Mouse (Mus musculus): ENCODE results near the gene Wnt10a.
A peak's percentile ranks its signal among the peaks of the same experiment; 100 is the strongest.

Gene Wnt10a

DNA sequence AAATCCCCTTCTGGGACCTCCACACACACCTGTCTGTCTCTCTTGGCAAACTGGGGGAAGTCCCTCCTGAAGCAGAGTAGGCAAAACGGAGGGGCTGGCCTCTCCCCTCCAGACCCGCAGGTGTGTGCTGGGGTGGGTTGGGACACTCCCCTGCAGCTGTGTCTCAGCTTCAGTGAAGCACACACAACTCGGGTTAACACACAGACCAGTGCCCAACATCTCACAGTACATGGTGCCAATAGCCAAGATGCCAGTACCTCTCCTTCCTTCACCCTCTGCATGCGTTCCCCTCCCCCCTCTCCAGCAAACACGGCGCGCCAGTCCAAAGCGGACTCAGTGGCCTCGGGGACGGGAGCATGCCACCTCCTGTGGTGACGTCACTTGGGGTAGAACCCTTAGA lies at the start of gene Wnt10a:
TSS of gene Wnt10a (plus strand) at position 268 of the 400 bp plus-strand sequence.
- no peak for DNase-seq (ENCODE audit: low read depth)

DNA sequence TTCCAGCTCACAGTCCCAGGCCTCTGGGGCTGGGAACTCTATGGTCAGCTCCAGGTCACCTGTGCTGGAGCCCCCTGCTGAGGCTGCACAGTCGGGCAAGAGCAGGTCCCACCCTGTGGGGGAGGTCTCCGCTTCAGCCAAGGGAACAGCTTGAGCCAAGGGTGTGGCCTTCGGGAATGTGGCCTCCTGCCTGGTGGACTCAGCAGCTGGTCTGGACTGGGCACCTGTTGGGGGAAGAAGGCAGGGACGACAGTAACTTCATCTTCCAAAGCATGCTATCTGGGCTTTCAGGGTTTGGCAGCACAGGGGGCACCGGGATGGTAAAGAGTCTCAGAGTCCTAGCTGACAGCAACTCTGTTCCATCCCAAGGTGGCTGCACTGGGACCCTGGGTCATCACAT lies 44.0 kb upstream of the Wnt10a start:
- DNase-seq (ENCODE audit: low read depth): no peak

DNA sequence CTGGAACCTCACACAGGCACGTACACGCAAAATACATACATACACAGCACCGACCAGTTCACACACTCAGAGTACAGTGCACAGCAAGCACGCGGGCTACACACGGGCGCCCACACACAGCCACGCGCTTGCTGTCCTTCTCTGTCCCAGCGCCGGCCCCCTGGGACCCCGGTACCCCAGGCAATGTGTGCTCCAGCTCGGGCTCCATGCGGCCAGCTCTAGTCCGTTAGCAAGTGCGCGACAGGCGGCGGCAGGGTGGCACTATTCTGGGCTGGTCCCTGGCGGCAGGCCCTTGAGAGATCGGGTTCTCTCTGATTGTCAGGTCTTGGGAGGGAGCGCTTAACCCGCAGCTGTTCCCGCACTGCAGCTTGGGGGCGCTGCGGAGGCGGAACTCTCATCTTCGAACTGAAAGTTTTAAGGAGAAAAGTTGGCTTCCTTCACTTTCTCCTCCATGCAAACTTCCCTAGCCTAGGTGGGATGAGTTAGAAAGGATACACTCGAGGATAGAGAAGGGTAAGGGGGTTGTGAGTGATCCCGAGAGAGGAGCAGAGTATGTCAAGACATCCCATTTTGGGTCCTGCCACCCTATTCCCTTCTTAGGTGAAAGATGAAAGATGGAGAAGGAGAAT lies 42.6 kb upstream of the Wnt10a start, which contains the start of gene Prkag3:
TSS of gene Prkag3 (minus strand) at position 579 of the 629 bp plus-strand sequence.
- peak; percentile 60 for DNase-seq (ENCODE audit: low read depth)

DNA sequence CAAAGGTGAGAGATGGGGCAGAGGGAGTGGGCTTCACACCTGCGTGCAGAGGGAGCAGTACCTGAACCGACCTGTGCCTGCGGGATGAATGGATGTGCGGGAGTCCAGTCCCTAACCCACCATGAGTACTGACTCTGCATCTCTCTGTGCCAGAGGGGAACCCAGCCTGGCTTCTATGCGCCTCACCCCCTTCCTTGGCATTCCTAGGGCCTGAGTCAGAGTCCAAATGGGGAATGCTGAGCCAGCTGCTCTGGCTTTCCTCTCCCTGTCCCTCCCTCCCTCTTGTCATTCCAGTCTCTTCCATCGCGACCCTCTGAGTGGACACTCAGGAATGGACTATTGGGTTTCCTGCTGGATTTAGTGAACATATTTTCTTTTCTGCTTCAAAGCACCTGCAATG lies 42.0 kb upstream of the Wnt10a start:
- no peak for DNase-seq (ENCODE audit: low read depth)

DNA sequence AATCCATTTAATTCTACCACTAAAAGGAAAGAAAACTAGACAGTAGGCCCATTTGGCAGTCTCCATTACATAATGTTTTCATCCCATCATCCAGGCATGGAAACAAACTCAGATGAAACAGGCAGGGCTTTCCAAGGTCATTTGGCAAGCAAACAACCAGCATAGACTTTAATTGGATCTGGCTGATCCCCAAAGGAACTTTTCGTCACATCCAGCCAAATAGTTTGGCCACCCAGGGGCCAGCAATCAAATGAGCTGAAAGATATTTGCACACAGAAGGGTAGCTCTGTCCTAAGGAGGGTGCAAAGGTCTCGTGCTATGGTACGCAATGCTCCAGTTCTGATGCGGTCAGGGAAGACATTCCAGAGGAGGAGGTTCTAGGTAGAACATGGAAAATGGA lies 40.6 kb upstream of the Wnt10a start:
- no peak for DNase-seq (ENCODE audit: low read depth)

DNA sequence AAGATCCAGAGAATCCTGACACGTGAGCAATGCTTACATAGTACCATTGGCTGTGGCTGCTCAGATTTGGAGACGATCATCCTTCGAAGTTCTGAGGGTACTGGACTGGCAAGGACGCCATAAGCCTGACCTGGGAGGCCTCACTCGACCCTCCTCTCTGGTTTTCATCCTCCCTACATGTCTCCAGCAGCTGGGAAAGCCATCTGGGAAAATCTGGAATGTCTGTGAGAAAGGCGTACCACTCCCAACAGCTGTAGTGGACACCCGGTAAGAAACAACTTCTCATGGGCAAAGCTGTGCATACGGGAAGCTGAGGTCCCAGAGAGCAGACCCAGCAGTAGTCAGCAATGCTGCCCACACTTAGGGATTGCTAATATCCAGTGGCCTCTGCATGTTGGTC lies 39.2 kb upstream of the Wnt10a start:
- no peak for DNase-seq (ENCODE audit: low read depth)

DNA sequence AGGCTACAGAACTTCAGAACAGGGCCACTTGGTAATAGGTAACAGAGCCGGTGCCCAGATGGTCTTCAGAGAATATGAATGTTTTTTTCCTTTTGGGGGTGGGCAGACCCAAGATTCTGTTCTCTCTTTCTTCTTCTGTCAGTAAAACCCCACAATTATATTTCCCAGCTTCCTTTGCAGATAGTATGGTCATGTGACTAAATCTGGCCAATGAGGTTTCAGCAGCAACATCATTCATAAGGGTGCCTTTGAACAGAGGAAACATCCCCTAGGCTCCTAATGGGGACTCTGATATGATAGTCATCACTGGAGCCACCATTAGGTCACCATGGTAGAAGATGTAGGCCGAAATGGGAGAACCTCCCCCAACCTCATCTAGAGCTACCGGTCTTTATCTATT lies 38.5 kb upstream of the Wnt10a start:
- DNase-seq (ENCODE audit: low read depth): no peak

DNA sequence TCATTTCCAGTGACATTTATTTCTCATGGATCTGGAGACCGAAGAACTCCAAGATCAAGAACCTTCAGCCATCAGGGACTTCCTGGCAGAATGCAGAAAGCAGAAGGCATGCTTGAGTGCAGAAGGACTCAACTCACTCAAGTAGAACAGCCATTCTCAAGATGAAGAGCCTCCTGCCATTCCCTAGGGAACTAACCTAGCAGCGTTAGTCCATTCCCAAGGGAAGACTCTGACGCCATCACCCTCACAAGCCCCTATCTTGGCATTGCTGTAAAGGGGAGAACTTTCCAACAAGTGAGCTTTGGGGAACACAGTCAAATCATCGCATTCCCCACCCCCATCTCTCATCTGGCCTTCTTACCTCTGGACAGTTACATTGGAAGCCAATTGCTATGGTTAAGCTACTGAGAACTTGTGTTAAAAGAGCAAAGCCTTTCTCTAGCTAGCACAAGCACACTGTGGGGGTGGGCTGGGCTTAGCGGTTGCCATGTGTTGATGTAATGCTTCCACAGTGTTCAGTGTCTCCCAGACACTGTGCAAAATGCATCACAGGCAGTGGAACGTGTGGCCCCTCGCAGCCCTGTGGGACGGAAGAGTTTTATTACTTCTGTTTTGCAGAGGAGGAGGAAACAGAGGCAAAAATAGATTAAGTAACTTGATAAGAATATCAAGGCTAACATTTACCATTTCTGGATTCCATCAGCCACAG lies 37.9 kb upstream of the Wnt10a start:
- DNase-seq (ENCODE audit: low read depth): no peak

DNA sequence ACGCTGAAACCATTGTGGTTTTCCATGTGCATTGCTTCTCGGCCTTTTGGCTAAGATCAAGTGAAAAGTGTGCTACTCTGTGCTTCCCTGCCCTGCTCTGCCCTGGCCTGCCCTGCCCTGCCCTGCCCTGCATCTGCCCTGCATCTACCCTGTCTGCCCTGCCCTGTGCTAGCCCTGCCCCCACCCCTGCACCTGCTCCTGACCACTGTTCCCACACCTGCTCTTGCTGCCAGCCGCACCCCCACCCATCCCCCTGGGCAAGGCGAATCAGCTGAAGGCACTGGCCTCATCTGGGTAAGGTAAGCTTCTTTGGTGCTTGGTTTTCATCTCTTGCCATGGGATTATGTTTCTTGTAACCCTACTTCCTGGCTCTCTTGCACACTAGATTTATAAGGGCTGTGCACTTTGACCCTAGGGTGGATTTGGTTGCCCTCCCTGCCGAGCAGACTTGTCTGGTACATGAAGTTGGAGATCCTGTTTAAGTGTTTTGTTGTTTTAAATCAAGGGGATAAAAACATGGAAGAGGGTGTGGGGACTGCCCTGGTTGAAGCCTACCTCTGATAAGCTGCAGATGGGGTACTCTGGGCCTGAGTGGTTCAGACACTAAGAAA lies 37.0 kb upstream of the Wnt10a start:
- DNase-seq (ENCODE audit: low read depth): no peak

DNA sequence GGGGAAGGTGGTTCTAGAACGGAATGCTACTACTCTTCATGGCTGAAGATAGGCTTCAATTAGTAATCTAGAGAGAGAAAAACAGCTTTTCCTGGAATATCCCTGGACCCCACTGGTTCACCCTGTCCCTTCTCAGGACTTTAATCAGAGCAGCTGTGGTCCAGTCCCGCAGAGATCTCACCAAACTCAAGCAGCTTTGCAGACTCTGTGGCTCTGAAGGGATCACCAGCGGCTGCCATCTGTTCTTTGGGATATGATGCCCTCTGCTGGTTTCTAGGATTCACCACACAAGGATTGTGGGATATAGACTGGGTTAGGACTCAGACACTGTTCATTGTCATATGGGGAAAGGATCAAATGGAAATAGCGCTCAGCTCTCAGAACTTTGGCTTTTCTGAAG lies 31.5 kb upstream of the Wnt10a start:
- no peak for DNase-seq (ENCODE audit: low read depth)

DNA sequence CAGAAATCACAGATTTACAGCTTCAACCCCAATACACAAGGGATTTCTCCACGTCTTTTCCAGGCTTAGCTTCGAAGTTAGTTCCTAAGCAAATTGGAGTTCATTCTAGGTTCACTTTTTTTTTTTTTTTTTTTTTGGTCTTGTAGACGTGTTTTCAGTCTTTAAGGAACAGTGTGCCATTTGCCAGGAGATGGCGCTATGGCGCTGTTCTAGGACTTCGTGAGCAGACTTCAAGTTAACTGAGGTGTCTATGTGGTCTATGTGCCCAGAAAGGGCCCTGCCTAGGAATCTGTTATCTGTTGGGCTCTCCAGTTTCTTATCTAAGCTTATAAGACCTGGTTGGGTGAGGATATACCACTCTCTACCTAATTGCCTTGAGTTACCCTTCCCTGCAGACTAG lies 28.2 kb upstream of the Wnt10a start:
- peak; percentile 94 for DNase-seq (ENCODE audit: low read depth)

DNA sequence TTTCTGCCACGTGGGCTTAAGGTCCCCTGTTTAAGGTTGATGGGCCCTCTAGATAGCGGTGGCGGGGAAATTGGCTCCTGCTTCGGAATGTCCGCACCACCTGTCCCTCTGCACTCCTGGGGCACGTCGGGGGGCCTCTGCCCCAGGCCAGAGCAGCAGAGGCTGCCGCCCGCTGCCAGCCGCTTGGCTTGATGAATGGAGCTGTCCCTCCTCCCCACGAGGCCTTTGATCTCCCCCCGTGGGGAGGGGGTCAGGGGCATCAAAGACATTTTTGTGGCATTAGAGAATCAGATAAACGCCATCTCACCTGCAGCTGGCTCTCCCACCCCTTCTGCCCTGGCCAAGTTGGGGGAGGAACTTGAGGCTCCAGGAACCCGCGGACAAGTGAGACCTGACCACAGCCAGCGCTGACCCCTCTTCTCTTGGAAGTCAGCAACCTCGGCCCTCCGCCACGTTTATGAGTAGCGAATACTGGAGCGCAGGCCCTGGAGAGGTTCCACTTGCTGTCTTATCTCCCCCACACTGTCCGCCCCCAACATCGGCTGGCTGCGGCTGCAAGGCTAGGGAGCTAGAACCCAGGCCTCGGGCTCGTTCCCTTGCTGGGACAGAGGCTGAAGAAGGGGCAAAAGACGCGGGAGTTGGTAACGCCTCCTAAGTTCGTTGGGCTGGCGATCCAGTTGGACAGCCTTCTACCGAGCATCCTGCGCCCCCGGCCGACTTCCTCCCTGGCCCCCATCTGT lies 20.4 kb upstream of the Wnt10a start:
- no peak for DNase-seq (ENCODE audit: low read depth)

DNA sequence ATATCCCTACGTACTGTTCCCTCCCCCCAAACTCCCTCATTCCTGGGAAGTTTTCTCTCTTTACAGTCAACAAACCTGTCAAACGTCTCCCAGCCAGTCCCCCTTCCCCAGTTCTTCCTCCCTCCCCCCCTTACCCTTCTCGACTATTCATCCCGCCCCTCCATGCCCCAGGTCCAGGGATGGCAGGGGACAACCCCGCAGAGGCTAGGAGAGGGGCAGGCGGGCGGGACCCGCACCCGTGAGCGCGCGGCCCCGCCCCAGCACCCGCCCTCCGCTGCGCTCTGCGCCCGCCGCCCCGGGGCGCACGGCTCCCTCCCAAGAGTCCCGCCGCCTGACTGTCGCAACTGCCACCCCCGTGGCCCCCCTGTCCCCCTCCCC lies 19.9 kb upstream of the Wnt10a start:
- DNase-seq (ENCODE audit: low read depth): no peak

DNA sequence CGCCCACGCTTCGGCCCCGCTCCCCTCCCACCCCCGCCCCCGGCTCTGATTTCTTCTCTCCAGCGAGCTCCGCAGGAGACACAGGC lies 19.6 kb upstream of the Wnt10a start, which contains the start of gene Wnt6:
TSS of gene Wnt6 (plus strand) at position 48 of the 86 bp plus-strand sequence.
- no peak for DNase-seq (ENCODE audit: low read depth)

DNA sequence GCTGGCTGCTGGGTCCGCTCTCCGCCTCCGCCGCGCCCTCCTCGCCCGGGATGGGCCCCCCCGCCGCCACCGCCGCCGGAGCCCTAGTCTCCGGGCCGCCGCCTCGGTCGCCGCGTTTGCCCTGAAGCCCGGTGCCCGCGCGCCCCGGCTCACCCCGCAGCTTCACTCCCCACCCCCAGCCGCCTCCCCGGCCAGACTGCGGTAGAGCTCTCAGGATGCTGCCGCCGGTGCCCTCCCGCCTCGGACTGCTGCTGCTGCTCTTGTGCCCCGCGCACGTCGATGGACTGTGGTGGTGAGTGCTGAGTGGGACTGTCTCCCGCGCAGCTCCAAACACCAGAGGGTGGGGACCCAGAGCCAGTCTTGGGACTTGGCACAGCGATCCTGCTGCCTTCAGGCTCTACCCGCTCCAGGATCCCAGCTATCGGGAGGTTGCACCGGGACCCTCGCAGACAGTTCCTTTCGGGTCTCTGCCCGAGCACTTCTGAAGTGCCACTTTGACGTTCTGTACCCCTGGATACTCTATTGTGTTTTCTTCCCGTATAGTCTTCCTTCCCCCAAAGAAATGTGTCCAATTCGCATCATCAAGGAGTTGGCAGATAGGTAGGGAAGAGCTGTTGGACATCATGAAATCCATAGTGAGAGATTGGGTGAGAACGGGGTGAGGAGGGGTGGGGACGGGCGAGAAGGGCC lies 19.2 kb upstream of the Wnt10a start:
- DNase-seq (ENCODE audit: low read depth): no peak

DNA sequence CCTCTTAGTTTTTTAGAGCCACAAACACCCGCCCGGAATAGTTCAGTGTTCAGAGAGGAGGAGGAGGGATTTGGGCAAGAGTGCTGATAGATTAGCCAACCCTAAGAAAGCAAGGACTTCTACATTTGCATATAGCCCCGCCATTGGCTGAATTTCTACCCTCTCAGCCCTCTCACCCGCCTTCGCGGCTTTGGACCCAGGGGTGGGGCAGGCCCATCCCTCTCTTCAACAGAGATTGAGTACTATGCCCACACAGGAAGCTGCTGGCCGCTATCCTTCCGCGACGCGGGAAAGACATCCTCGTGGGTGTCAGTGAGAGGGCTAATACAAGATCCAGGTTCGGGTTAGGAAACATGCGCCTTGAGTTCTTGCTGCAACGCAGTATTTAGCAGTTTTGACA lies 18.2 kb upstream of the Wnt10a start:
- peak; percentile 67 for DNase-seq (ENCODE audit: low read depth)

DNA sequence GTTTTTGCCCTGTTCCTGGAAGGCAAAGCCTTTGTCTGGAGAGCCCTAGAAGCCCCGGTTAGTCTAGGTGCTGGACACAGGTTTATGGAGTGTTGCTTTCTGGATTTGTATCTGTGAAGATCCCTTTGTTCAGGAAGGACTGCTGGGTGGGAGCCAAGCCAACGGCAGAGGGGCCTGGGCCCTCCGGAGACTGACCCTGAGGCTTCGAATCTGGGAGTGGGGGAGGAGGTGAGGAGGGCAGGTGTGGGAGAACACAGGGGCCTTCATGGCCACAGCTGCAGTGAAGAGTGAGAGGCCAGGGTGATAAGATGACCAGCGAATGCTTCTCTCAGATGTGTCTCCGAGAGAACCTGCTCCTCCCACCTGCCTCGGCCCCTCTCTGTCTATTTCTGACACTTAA lies 17.3 kb upstream of the Wnt10a start:
- no peak for DNase-seq (ENCODE audit: low read depth)

DNA sequence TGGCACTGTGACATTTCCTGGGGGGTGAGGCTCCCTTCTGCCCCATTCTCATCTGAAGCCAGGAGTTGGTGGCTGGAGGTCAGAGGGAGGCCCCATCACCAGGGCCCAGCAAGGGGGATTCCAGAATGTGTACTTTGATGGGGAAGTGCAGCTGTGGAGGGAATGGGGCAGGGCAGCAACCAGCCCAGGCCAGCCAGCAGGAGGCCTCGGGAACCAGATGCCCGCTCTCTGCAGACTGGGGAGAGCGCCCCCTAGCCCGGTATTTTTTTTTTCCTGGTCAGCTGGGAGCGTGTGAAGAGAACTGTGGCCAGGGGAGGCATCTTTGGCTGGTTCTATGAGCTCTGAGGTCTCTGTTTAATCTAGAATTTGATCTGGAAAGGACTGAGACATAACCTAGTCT lies 15.5 kb upstream of the Wnt10a start:
- DNase-seq (ENCODE audit: low read depth): no peak

DNA sequence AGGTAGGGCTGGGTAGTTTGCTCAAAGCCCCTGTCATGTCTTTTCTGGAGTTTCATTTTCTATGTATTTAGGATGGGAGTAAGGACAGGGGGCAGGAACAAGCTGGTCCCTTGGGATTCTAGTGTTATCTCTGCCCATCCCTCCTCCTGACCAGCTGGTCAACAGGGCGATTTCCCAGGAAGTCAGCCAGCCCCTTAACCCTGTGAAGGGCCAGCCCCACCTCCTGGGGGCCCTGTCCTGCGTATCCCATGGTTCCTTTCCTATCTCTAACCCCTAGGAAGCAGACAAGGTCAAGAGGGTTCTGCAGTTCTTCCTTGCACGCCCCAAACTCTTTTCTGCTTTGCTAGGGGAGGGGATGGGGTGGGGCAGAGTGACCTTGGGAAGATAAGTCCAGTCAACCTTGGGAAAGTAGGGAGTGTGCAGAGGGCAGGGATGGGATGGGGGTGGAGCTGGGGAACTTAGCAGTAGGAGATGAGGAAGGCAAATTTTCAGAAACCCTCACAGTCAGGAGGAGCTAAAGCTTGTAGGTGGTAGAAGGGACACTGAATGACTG lies 12.3 kb upstream of the Wnt10a start:
- no peak for DNase-seq (ENCODE audit: low read depth)

DNA sequence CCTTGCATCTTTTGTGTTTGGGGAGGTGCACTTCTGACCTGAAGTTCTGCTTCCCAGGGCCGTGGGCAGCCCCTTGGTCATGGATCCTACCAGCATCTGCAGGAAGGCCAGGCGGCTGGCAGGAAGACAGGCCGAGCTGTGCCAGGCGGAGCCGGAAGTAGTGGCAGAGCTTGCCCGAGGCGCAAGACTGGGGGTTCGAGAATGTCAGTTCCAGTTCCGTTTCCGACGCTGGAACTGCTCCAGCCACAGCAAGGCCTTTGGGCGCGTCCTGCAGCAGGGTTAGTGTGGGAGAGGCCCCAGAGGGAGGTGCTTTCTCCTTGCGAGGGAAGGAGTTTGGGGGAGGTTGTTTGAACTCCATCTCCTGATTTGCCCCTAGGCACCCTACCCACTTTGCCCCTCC lies 9.3 kb upstream of the Wnt10a start:
- no peak for DNase-seq (ENCODE audit: low read depth)

DNA sequence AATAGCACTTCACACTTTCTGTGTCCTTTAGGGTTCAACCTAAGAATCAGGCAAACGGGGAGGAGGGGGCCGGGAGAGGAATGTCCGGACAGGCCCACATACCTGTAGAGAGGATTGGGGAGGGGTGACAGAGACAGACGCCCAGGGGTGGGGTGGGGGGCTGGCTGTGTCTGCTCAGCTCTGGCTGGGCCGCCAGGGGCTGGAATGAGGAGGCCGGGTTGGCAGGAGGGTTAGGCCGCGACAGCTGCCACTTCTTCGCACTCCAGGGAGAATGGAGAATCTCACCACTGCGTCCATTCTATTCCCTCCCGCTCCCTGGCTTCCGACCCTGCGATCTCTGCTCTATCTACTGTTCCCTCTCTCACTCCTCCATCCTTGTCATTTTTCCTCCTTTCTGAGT lies 7.8 kb upstream of the Wnt10a start:
- no peak for DNase-seq (ENCODE audit: low read depth)

DNA sequence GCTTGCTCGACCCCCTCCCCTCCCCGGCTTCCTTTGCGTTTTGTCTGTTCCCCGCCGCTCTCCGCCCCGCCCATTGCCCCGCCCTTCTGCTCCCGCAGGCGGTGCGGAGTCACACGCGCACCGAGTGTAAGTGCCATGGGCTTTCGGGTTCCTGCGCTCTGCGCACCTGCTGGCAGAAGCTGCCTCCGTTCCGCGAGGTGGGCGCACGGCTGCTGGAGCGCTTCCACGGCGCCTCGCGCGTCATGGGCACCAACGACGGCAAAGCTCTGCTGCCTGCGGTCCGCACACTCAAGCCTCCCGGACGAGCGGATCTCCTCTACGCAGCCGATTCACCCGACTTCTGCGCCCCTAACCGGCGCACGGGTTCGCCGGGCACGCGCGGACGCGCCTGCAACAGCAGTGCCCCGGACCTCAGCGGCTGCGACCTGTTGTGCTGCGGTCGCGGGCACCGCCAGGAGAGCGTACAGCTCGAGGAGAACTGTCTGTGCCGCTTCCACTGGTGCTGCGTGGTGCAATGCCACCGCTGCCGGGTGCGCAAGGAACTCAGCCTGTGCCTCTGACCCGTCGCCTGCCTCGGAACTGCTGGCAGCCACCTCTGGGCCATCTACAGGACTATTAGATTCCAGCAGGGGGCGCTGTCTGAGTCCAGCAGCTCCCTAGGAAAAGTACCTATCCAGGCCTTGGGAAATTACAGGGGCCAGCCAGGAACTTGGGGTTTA lies 7.1 kb upstream of the Wnt10a start:
- no peak for DNase-seq (ENCODE audit: low read depth)
